Mouse (Mus musculus) layer of hippocampus, adult 18-20 months (tissue): ENCODE measurements around the gene Nav2. TPM values are rescaled to one million over a fixed set of nuclear protein-coding genes. Genes with fewer than 3 reads are reported as not detected.

ENCODE experiments used
- DNase-seq, 2 experiments: peaks; one replicate each; pipeline ENCODE4 v3.0.0; 2022; ENCODE audit warnings: low spot score in 2 of 2
- total RNA-seq, 2 experiments: library from RNA; stranded (reverse); gene quantifications; 2 replicates each; pipeline ENCODE4 v1.2.3; 2021

Gene Nav2
- total RNA-seq, 2 experiments from 2014 or later: 66.2 to 73.7 TPM

- DNase-seq: no peak
Measured at GRCm38 (mm10) chr7:48887973-48888372, 20.5 kb upstream of the Nav2 start.

DNA sequence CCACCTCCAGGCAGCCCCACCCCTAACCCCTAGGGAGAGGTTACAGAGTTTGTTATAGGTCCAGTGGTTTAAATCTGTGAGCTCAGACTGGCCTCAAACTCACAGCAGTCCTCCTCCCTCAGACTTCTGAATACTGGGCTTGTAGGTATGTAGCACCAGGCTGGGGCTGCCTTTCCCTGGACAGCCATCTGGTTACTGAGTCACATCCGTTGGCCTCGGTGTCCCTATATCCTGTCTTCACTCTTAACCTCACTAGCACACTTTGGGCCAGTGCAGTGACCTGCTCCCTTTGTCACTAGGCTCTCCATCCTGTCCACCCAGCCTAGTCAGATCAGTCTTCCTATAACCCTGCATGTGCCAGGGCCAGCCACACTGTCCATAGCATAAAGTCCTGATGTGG is 19.8 kb upstream of the Nav2 start:
- no peak for DNase-seq

- DNase-seq: no peak
Measured at GRCm38 (mm10) chr7:48891029-48891428, 17.5 kb upstream of the Nav2 start.

DNA sequence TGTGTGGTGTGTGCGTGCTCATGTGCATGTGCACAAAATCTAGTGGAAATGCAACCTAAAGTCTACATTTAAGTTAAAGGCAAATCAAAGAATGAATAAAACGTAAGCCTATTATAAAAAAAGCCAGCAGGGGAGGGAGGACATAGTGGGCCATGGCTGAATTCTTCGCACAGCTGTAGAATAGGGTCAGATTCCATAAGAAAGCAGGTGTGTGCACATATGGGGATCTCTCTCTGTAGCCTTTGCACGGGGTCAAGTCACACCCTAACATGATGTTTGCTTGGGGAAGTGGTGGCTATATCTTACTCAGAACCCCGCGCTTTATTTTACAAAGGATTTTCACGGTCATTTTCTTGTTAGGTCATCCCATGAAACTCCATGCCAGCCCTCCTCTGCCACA is 15.4 kb upstream of the Nav2 start:
- no peak for DNase-seq

- peak; percentile 29 to 85 for DNase-seq
Measured at GRCm38 (mm10) chr7:48894152-48894551, 14.4 kb upstream of the Nav2 start.

DNA sequence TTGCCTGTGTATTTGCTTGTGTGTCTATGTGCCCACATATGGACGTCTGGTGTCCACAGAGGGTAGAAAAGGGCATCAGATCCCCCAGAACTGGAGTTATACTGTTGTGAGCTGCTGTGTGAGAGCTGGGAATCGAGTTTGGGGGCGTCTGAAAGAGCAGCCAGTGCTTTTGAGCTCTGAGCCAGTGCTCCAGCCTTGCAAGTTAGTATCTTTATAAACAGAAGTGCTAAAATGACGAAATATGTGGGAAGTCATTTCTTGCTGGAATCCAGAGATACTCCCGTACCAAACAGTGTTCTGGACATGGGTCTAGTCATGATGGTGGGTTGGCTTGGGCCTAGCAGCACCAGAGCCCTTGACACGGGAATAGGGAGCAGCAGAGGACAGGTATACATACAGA is 13.8 kb upstream of the Nav2 start:
- DNase-seq: no peak

GRCm38 (mm10) chr7:48895475-48895874 is 13.0 kb upstream of the Nav2 start:
- no peak for DNase-seq

- DNase-seq: no peak
Measured at GRCm38 (mm10) chr7:48896051-48896450, 12.5 kb upstream of the Nav2 start.

DNA sequence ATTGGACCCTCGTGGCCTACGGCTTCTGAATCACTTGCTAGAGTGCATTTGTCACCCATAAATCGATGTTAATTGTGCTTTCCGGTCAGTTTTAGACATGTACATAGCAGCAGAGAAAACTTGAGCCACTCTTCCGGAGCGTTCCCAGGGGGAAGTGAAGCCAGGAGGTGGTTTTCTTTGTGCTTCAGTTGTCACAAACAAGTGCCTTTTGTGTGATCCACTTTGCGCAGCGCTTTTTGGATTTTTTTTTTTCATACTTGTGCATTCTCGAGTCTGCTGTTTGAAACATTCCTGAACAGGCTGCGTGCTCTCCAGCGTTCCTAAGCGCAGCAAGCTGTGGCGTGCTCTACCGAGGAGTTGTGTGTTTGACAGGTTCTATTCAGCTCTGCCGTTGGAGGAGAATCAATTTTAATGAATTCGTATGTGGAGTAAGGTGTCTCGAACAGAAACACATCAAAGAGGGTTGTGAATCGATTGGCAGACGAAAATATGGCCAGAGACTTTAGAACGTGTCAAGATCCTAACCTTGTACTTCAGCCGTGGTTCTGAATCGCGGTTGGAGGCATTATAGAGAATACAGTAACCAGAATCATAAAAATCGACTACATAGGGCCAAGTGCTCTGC is 10.9 kb upstream of the Nav2 start:
- no peak for DNase-seq

DNA sequence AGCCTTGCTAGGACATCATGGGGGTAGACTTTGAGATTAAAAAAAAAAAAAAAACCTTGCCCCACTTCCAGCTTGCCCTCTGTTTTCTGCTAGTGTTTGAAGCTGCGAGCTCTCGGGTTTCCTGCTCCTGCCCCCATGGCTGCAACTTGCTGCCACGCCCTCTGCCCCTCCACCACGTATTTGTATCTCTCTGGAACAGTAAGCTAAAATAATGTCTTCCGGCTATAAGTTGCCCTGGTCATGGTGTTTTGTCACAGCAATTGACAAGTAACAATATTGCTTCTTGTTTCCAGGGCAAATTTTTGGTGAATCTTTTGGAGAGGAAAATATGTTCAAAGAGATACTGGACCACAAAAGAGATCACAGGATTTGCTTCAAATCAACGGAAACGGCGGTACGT is 10.1 kb upstream of the Nav2 start:
- DNase-seq: no peak

DNA sequence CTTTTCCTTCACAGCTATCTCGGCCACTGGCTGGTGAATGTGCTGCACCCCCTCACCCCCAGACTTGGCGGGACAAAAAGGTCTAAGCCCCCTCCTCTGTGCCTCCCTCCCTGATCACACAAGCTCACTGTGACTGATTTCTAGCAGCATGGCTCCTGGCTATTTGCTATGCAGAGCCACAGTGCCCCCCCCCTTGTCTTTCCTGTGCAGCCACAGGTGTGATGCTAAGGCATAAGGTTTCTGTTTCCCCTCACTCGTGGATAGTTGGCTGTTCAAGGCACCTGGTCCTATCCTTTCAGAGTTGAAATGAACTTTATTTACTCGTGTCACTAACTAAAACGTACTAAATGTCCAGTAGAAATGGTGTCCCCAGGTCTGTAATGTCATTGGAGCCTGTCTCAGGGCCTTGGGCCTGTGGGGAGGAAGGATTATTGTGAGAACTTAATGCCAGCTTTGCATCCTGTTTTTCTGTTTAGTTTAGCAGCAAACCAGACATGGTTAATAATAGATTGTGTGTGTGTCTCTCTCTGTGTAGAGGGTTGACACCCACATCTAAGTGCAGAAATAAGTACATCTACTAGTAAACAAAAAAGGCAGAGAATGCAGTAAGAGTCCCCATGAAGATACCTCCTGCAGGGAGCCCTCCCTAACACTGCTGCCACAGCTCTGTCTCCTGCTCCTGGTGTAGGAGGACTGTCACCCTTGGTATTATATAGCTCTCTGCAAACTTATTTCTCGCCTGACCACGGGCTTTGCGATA is 7.9 kb upstream of the Nav2 start:
- DNase-seq: no peak

DNA sequence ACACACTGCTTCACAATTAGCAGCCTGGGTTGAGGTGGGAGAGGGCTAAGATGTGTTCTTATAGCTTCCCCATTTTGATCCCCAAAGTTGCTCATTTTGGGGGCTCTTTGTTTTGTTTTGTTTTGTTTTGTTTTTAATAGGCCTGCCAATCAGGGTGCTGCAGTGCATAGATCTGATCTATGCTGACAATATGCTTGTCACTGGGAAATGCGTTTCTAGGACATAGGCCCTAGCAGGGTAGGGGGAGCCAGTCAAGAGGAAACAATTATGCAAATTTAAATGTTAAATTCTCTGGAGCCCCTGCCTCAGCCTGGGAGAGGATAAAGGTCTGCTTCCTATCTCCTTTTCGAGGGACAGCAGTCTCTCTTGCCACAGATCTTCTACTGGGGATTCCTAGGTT is 6.1 kb upstream of the Nav2 start:
- DNase-seq: no peak

DNA sequence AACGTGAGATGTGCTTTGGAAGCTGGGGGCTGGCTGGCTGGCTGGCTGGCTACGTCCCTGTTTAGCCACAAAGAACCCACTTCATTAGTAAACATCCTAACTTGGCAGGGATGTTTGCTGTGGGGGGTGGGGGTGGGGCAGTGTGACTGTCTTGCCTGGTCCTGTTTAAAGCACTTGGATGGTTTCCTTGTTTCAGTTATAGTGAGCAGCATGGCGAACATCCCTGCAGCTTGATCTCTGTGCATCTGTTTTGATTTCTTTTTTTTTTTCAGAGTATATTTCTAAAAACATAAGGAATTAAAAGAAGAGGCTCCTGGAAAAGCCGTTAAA is 791 bp downstream of the Nav2 start:
- DNase-seq: no peak

GRCm38 (mm10) chr7:48910282-48910681 is 1.8 kb downstream of the Nav2 start:
- peak; percentile 21 to 48 for DNase-seq

DNA sequence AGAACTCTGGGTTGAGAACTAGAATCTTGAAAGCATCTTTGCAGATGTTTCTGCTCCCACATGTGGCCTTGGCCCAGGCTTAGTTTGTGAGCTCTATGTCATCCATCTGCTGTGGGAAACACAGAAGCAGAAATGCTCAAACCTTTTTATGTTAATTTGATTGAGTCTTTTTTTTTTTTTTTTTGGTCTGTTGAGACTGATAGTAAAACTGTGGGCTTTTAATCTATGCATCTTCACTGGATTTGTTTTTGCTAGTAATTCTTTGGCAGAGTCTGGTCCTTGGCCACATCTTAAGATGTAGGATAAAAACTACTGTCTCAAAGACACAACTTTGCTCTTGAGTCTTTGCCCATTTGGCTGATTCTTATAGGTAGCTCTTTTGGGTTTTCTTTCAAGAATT is 2.6 kb downstream of the Nav2 start:
- no peak for DNase-seq

DNA sequence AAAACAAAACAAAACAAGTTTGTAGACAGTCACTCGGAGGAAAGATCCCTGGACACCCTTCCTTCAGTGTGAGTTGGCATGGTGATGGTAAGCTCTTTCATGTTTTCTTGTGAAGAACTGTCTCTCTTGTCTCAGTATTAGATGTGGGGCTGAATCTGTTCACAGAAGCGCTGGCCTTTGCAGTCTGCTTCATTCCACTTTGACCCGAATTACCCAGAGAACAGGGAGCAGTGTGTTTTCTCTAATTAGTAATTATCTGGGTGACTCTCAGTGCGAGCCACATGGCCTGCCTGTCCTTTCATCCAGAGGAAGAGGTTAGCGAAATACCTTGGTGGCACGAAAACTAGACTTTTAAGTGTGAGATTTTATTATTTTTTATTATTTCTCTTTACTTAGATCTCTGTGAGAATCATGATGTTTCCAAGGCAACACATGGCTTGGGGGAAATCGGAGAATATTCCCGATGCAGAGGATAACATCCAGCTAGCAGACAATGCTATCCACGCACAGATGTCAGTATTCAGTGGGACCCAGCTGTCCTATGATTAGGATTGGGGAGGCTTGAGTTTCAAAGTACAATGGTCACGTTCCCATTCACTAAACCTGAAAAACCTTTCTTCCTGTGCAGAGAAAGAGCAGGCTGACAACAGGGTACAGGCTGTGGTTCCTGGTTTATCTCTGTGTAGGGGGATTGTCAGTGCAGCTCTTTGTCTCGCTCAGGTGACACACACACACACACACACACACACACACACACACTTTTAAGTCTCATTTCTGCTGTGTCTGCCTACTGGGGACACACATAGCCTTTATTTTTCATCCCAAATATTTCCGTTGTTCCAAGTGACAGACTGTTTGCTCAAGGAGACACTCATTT is 6.4 kb downstream of the Nav2 start:
- peak in 1 of 2 experiments; percentile 7 for DNase-seq

DNA sequence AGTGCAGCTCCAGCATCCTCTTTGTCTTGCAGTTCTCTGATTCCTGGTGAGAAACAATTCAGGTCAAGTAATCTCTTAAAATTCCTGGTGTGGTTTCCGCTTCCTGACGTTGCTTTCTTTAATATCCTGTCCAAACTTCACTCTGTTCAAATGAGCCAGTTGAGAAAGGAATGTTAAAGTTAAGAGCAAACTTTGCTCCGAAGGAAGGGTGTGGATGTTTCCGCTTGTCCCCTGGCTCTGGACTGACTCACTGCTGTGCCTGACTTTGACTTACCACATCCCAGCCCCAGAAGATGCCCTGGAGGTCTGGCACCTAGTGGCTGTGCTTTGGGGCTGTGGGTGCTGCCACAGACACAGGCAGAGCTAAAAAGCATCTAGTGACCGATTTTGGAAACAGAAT is 8.9 kb downstream of the Nav2 start:
- DNase-seq: no peak

DNA sequence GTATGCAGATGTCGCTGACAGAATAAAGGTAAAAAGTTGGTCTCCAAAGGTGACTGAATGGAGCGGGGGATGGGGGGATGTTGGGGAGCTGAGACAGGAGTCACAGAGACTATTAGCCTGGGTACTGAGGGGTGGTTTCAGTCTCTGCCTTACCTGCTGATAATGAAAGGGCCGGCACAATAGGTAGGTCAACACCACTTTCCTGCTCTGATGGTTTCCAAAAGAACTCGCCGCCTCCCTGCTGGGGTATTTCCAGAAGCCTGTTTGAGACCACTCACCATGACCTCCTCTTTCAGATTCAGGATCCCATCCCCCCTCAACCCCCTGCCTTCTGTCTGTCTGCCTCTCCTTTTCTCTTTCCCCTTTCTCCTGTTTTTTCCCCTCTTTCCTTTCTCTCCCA is 9.5 kb downstream of the Nav2 start:
- DNase-seq: no peak

DNA sequence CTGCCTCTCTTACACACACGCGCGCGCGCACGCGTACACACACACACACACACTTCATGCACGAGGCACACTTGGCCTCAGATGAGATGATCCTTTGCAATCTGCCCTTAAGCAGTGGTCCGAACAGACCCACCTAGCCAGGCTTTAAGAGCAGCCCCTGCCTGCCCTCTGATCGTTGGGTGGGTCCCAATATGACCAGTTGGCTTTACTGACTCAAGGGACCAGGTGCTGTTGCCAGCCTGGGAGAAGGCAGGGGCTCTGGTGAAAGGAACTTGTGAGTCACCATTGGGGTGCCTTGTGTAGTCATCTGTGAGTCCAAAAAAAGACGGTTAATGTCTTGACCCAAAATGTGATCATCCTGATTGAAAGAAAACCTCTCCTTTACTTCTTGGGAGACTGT is 9.9 kb downstream of the Nav2 start:
- DNase-seq: no peak

DNA sequence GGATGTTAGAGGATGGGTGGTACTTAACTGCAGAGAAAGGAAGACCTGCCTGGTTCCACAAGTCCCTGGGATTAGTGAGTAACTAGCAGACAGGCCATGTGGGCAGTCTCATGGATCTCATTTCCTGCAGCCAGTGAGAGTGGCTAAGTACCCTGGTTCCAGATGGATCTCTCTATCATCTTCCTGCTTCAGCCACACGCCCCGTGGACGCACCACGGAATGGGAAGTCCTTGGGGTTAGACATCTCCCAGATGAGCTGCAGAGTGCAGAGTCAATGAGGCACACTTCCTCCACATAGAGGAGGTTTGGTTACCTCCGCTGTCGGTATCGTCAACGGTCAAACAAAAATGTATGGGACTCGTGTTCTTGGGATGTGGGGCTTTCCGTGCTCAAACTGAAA is 15.1 kb downstream of the Nav2 start:
- no peak for DNase-seq

- DNase-seq: no peak
Measured at GRCm38 (mm10) chr7:48925214-48925613, 16.7 kb downstream of the Nav2 start.

- DNase-seq: peak; percentile 45 to 74
Measured at GRCm38 (mm10) chr7:48928364-48928763, 19.8 kb downstream of the Nav2 start.
